Mouse (Mus musculus) kidney, embryonic 14.5 days (tissue): ENCODE data around the gene Olfr617. TPM values are rescaled to one million over a fixed set of nuclear protein-coding genes. Genes with fewer than 3 reads are reported as not detected.

Experiments used
- microRNA-seq: library from miRNA; unstranded; fragments of <30 nt; microRNA quantifications from one replicate; pipeline ENCODE4, GENCODE M21; 2016
- polyA plus RNA-seq: library from polyadenylated mRNA; unstranded; fragments of >200 nt; fragmentation: Nextera tagmentation; extraction: Ambion mirVana; gene quantifications from 2 replicates; pipeline ENCODE4 v1.2.1, GENCODE M21; 2014

Olfr617 gene
- polyA plus RNA-seq, 1 experiment from 2014 or later: not detected

Small RNA genes within 50 kb of the gene (microRNA-seq; reads per million reads assigned to microRNA genes)
- not detected for gene Gm26506

Other genes starting within 250 kb of the Olfr617 start
- not detected in 2 replicates for gene Olfr598, start 249.5 kb upstream of the Olfr617 start, polyA plus RNA-seq
- gene Olfr599, start 237.1 kb upstream of the Olfr617 start, polyA plus RNA-seq: not detected in 2 replicates
- gene Olfr600, start 223.4 kb upstream of the Olfr617 start, polyA plus RNA-seq: not detected in 2 replicates
- gene Olfr601, start 210.4 kb upstream of the Olfr617 start, polyA plus RNA-seq: not detected in 2 replicates
- not detected in 2 replicates for gene Olfr603, start 186.9 kb upstream of the Olfr617 start, polyA plus RNA-seq
- not detected in 2 replicates for gene Usp17lc, start 158.0 kb upstream of the Olfr617 start, polyA plus RNA-seq
- not detected in 2 replicates for gene Olfr605, start 127.6 kb upstream of the Olfr617 start, polyA plus RNA-seq
- not detected in 2 replicates for gene Olfr606, start 124.0 kb upstream of the Olfr617 start, polyA plus RNA-seq
- gene Olfr607, start 108.9 kb upstream of the Olfr617 start, polyA plus RNA-seq: not detected in 2 replicates
- gene Olfr608, start 103.2 kb upstream of the Olfr617 start, polyA plus RNA-seq: not detected in 2 replicates
- not detected in 2 replicates for gene Olfr609, start 75.0 kb upstream of the Olfr617 start, polyA plus RNA-seq
- gene Olfr610, start 60.9 kb upstream of the Olfr617 start, polyA plus RNA-seq: not detected in 2 replicates
- gene Olfr611, start 52.2 kb upstream of the Olfr617 start, polyA plus RNA-seq: not detected in 2 replicates
- not detected in 2 replicates for gene Olfr612, start 30.3 kb upstream of the Olfr617 start, polyA plus RNA-seq
- not detected in 2 replicates for gene Olfr613, start 25.0 kb upstream of the Olfr617 start, polyA plus RNA-seq
- not detected in 2 replicates for gene Olfr615, start 17.0 kb upstream of the Olfr617 start, polyA plus RNA-seq
- gene Olfr616, start 3.9 kb upstream of the Olfr617 start, polyA plus RNA-seq: not detected in 2 replicates
- gene Olfr618, start 17.0 kb downstream of the Olfr617 start, polyA plus RNA-seq: not detected in 2 replicates
- gene Olfr619, start 27.5 kb downstream of the Olfr617 start, polyA plus RNA-seq: not detected in 2 replicates
- gene Olfr620, start 39.5 kb downstream of the Olfr617 start, polyA plus RNA-seq: not detected in 2 replicates
- gene Olfr622, start 69.6 kb downstream of the Olfr617 start, polyA plus RNA-seq: not detected in 2 replicates
- gene Olfr623, start 90.6 kb downstream of the Olfr617 start, polyA plus RNA-seq: not detected in 2 replicates
- gene Olfr624, start 98.1 kb downstream of the Olfr617 start, polyA plus RNA-seq: 0.04 TPM in 1 of 2 replicates, not detected in the other
- not detected in 2 replicates for gene Olfr625-ps1, start 109.7 kb downstream of the Olfr617 start, polyA plus RNA-seq
- gene Olfr243, start 141.6 kb downstream of the Olfr617 start, polyA plus RNA-seq: not detected in 2 replicates
- not detected in 2 replicates for gene Olfr628, start 157.3 kb downstream of the Olfr617 start, polyA plus RNA-seq
- not detected in 2 replicates for gene Olfr629, start 171.9 kb downstream of the Olfr617 start, polyA plus RNA-seq
- gene Olfr630, start 184.3 kb downstream of the Olfr617 start, polyA plus RNA-seq: not detected in 2 replicates
- not detected in 2 replicates for gene Olfr69, start 198.5 kb downstream of the Olfr617 start, polyA plus RNA-seq
- gene Olfr68, start 206.6 kb downstream of the Olfr617 start, polyA plus RNA-seq: not detected in 2 replicates
- not detected in 2 replicates for gene Olfr67, start 218.8 kb downstream of the Olfr617 start, polyA plus RNA-seq
- gene Hbb-bt, start 240.9 kb downstream of the Olfr617 start, polyA plus RNA-seq: 1,529 and 1,788 TPM in 2 replicates